Mouse (Mus musculus) B cell, adult 2 months (primary cell): ENCODE measurements around the gene Gm37240.

Source experiments
- DNase-seq, 2 experiments: peaks; one replicate each; pipeline ENCODE4 v3.0.0; 2022

Gene Gm37240

DNA sequence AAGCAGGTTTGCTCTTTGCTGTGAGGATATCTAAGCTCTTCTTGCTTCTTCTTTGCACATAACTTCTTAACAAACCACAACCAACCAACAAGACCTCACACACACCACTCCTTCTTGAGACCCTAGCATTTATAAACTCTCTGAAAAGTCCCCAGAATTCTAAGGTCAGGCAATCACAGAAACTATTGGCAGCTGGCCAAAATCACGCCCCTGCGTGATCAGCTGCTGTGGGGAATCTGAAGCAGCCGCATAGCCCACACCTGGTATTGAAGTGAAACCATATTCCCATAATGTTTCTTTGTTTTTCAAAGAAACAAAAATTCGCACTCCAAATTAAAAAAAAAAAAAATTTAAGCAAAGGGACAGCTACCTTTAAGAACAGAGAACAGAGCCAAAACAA, 141.2 kb downstream of the Gm37240 start:
- DNase-seq = no peak

- DNase-seq = no peak
These were observed 145.6 kb downstream of the Gm37240 start for GRCm38 (mm10) chr3:85741767-85742166.

DNA sequence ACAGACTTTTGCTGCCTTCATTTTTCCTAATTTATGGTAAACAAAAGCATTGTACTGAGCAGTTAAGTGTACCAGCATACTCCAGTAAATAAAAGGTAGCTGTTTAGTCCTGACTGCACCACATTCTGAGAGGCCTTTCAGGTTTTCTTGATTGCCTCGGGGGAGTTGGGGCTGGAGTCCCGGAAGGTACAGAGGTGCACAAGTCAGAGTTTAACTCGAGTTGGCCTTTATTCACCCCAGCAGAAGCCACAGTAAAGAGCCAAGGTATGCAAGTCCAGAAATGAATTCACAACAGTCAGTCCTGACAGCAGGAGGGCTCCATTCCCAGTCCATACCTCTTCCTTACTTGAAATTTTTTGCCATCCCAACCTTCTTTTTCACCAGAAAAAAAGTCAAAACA, 148.7 kb downstream of the Gm37240 start:
- DNase-seq = no peak

DNA sequence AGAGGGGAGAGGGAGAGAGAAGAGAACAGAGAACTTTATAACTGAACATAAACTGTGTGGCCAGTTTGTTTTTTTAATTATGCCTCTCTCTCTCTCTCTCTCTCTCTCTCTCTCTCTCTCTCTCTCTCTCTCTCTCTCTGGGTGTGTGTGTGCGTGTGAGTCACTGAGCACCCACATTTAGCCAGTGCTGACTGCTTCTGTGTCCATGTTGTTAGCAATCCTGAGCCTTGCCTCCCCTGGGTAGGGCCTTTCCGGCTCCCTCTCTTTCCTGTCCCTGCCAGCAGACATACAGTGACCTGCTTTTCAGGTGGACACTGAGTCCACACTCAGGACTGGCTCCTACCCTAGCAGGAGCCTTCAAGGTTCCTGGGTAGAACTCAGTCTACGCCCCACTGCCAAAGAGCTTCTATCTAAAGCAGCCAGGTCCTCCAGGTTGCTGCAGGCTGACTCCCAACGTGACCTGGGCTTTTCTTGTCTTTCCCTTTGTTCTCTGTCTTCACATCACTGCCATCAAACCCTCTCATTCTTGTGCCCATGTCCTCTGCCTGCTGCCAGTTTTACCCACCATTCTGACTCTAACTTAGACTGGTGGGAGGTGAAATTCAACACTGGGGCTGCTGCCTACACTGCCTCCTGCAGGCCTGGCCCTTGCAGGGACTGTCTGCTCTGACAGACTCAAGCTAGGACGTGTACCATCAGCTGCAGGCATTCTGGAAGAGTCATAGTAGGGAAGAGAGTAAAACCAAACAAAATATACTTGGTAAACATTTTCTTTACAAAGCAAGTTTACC, 153.2 kb downstream of the Gm37240 start:
- DNase-seq = no peak

DNA sequence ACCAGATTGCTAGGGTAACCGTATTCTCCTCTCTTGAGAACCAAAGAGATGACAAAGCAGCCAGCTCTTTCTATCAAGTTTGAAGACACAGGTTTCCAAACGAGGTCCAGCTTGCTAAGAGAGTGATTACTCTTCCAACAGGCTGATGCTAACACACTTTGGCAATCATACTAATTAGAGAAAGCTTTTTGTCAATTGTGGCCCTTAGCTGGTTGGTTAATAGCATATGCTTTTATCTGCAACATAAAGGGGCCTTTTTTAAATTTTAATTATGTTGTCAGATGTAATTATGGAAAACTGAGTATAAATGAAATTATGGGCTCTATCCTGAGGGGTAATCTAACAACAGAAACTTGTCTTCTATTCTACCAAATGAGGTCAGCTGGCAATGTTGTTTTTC, 160.1 kb downstream of the Gm37240 start:
- DNase-seq = no peak

GRCm38 (mm10) chr3:85725971-85726370, 161.3 kb downstream of the Gm37240 start:
- no peak for DNase-seq

DNA sequence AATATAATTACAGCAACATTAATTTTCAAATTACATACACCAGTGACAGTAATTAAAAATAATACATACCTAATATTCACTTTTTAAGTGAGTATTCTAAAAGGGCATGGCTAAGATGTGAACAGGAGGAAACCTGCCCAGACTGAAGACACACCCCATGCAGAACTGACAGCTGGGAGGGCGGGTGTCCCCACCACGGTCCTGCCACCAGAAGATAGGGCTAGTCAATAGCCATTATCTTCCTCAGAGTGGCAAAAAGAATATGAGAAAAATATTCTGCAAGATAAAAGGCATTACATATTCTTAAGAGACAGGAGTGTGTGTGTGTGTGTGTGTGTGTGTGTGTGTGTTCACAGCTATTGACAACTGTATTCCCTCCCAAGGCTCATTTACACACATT, 162.2 kb downstream of the Gm37240 start:
- DNase-seq = no peak

DNA sequence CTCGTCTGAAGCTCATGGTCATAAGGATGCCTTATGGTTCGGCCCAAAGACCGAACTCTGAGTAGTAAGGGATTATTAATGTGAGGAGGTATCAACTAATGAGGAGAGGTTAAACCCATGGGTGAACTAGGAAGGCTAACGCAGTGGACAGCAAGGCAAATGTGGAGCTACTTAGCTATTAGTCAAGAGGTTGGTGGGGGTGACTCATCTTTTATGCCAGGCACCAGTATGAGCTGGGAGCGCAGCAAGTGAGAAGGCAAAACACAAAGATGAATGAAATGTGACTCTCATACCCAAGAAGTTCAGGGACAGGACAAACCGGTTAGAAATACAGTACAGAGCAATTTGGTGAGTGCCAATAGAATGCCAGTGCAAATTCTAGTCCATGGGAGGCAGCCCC, 164.7 kb downstream of the Gm37240 start:
- DNase-seq = no peak

DNA sequence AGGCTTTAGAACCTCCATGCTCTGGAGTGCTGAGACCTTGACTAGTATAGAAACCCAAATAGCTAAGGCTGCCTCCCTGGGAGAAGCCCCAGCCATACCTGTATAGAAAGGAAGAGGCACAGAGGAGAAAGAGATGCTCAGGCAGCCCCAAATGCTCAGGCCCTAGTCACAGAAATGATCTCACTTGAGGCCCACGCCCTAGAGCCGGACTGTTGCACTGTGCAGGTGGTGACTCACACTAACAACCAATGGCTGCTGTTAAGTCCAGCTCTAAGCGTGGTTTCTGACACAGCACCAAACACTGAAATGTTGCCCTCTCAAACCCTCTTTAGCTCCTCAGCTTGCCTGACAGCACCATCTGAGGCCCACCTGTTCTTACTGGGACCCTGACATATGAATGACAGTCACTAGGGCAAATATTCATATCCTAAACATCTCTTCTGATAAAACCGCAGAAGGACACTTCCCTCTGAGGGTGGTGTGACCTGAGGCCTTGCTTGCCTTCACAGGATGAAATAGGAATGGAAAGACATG, 171.5 kb downstream of the Gm37240 start:
- DNase-seq = no peak

DNA sequence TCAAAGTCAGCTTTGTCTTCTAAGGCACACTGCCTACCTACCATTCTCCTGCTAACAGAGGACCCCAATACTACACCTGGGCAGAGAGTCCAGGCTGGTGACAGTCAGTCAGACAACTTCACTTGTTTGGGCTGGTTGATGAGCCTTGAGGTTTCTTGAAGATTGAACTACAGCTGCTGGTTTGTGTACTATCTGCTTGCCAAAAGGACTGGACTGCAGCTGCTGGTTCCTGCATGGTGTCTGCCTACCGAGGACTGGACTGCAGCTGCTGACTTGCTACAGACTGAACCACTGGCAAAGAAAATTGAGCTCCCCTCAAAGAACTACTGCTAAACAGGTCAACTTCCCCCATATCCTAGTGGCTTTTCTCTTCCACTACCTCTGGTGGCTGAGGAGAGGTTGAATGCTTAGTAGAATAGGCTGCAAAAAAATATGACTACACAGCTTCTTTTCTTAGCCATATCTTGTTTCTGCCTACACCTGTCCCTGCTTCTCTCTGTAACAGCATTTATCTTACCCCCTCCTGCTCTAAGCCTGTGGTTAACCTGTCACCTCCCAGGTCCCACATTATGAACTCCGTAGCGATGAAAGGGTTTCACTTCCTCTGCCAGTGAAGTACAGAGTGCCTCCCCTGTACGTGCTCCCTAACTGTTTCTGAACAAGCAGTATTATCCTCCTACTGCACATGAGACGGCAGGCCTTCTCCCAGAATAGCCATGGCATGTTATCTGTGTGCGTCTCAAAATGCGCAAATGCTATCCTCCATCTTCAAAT, 173.2 kb downstream of the Gm37240 start:
- DNase-seq = peak; percentile 7 to 15

- no peak for DNase-seq
These were observed 176.6 kb downstream of the Gm37240 start for GRCm38 (mm10) chr3:85710695-85711094.

DNA sequence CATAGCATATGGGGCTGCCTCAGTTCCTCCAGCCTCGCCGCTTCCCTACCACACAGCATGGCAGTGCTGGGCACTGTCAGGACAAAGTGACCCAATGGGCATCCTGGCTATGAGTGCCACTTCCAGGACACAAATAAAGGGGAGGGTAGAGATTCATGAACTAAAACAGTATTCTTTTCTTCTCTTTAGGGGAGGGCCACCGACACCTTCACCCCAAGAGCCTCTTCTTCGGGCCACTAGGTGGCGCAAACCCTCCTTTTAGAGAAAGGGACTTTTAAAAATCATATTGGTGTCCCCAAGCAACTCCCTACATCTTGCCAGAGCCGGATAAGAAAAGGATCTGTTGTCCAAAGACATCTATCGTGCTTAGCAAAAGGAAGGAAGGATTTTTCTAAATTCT, 179.9 kb downstream of the Gm37240 start:
- peak; percentile 50 to 51 for DNase-seq

DNA sequence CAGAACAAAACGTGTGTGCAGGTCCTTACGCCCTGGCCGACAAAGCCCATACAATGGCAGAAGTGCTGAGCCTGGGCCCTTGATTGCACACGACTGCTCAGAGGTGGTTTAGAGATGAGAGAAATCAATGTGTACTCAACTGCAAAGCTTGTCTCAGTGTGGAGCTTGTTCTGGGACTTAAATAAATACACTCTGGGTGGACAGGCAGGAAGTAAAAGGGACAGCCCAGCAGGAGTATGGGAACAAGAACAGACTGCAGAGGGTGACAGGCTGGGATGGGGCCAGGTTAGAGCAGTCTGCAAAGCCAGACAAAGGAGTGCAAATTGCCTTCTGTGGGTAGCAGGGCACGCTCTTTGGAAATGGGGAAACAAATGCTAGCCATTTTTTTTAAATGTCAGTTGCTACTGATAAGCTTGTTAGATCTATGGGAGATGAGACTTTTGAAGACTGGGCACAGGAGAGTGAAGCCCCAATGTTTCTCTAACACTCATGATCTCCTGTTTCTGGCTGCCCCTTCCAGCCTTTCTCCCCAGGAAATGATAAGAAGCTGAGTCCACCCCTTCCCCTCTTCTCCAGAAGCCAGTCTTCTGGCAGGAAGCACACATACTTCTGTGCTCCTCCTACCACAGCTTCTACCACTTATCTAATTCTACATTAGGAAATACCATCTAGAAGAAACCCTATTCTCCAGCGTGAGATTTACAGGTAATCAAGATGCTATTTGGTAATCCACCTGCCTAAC, 184.0 kb downstream of the Gm37240 start:
- DNase-seq = no peak

DNA sequence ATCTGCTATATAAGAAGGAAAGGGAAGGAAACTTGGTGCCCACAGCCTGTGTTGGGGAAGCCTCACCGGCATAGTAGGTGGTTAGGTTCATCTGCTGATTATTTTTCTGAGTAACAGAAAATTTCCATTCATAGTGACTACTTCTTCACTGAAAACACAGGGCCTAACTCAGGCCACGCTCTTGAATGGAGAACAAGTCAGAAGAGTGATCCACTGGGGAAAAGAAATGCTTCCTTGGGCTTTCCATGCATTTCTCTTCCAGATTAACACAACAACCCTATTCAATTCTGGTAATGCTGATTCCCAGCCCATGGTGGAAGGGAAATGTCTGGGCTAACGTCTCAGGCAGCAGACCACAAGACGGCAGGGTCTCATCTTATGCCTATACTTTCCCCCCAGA, 188.8 kb downstream of the Gm37240 start:
- DNase-seq = no peak

- no peak for DNase-seq
These were observed 192.3 kb downstream of the Gm37240 start for GRCm38 (mm10) chr3:85695056-85695455.

DNA sequence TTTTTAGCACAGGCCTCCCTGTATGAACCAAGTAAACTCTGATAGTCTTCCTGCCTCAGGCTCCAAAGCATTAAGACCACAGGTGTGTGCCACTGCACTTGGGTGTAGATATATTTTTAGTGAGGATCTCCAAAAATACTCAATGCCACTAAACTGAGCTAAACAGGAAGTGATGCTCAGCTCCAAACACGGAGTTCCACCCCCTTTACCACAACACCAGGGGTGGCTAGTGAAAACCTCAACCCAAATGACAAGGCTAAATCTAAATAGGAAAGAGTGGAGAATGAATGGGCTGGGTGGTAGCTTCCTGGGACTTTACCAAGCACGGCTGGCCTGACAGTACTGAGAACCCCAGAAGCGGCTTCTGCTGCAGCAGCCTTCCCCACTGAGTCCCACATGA, 194.3 kb downstream of the Gm37240 start:
- DNase-seq = no peak

- DNase-seq = no peak
These were observed 196.2 kb downstream of the Gm37240 start for GRCm38 (mm10) chr3:85691134-85691533.

DNA sequence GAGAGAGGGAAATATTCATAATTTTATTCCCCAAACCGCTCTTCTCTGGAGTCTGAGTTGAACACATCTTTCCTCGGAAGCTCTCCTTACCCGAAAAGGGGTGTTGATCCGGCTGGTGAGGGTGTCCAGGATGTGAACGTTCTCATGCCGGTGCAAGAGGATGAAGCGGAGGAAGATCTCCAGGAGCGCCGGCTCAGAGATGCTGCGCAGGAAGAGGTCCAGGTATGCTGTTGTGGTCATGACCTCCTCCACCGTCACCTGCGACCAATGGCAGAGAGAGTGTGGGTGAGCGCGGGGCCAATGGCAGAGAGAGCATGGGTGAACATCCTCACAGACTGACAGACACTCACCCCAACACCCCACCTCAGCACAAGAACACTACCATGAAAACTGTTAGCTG, 199.0 kb downstream of the Gm37240 start:
- no peak for DNase-seq

DNA sequence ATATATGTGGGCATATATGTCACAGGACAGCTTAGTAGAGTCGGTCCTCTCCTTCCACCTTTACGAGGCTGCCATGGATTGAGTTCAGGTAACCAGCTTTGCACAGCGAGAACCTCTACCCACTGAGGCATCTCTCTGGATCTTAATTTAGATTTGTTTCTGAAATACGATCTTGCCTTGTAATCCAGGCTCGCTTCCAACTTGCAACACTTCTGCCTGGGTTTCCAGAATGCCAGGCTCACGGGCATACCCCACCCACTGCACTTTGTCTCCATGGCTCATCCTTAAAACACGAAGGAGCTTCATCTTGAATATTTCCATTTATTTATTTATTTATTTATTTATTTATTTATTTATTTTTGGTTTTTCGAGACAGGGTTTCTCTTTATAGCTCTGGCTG, 202.0 kb downstream of the Gm37240 start:
- DNase-seq = no peak

GRCm38 (mm10) chr3:85683618-85684017, 203.7 kb downstream of the Gm37240 start:
- no peak for DNase-seq

- DNase-seq = no peak
These were observed 206.2 kb downstream of the Gm37240 start for GRCm38 (mm10) chr3:85681136-85681535.

DNA sequence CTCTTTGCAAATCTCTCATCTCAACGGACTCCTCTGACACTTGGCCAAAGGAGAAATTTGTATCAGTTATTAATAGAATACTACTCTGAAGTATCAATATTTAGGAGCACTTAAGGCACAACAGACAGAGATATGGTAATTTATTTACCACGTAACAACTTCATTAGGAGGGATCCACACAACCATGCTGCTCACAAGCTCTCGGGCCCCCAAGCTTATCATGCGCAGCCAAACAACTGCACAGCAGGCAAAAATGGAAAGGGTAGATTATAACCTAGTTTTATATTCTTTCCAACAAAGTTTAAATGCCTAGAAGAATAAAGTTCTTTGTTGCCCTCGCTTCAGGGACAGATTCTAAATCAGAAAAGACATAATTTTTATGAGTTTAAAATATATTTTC, 207.4 kb downstream of the Gm37240 start:
- DNase-seq = no peak

- DNase-seq = no peak
These were observed 207.9 kb downstream of the Gm37240 start for GRCm38 (mm10) chr3:85679312-85679933.
